Mouse (Mus musculus) hematopoietic stem cell, adult 5-6 weeks (primary cell): ENCODE data around the gene Gm1113. TPM values are rescaled to one million over a fixed set of nuclear protein-coding genes. Genes with fewer than 3 reads are reported as not detected.
A peak's percentile ranks its signal among the peaks of the same experiment; 100 is the strongest.

Experiments used
- ATAC-seq, 2 experiments: fragments of 125-278 bp in 1 of 2; replicated peaks in 1 of 2; 2 replicates each; pipeline ENCODE4 v1.8.0; 2016 to 2017; ENCODE audit warnings: inconsistent platforms in 2 of 2, mild to moderate bottlenecking in 2 of 2, moderate number of reproducible peaks in 2 of 2, low read depth in 1 of 2, moderate TSS enrichment in 1 of 2; ENCODE audit not compliant: low FRiP score in 2 of 2, poor library complexity in 2 of 2, severe bottlenecking in 2 of 2, insufficient read depth in 1 of 2, low TSS enrichment in 1 of 2
- total RNA-seq: library from RNA; stranded (forward); fragments of 172-1452, 232-1000 nt; gene quantifications from 2 replicates; pipeline ENCODE4 v1.2.3, GENCODE M21; 2017

The Gm1113 gene
- total RNA-seq, 1 experiment from 2014 or later, result not detected

DNA sequence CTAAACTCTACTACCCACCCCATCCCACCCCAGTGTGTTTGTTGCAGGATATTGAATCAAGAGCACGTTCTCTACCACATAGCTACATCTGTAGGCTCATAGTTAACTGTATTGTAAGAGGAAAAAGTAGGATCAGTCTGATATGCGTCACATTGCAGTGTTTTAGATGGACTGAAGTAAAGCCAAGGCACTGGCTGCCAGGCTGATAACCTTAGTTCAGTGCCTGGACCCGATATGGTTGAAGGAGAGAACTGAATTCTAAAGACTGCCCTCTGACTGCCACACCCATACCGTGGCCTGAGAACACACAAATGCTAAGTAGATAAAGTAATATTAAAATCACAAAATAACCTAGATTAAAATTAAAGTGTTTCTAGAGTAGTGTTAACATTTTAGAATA, 17.8 kb upstream of the Gm1113 start:
- ATAC-seq, result no peak

DNA sequence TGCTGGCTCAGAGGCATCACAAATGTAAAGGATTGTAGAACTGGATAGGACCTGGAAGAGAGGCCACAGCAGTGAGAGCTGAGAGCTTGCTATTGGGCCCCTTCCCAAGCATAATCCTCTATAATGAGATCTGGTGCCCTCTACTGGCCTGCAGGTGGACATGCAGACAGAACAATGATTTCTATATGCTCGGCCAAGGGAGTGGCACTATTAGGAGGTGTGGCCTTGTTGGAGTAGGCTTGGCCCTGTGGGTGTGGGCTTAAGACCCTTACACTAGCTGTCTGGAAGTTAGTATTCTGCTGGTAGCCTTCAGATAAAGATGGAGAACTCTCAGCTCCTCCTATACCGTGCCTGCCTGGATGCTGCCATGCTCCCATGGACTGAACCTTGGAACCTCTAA, 17.0 kb upstream of the Gm1113 start:
- peak; percentile 95 to 99 for ATAC-seq

DNA sequence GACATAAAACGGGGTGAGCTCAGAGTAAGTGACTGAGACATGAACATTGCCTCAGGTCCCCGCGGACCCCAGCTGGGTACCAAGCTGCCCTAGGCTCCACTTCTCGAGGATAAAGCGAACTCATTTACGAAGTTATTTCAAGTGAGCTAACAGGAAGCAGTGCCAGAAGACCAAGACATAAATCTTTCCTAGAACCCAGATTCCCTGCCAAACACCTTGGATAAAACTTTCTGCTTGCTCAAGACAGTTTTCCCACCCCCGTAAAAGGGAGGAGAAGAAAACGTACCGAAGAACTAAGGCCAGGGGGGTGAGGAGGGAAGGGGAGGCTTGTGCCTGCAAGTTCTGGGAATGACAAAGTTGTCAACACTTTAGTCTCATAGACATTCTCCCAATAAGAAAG, 15.2 kb upstream of the Gm1113 start:
- ATAC-seq, result no peak

DNA sequence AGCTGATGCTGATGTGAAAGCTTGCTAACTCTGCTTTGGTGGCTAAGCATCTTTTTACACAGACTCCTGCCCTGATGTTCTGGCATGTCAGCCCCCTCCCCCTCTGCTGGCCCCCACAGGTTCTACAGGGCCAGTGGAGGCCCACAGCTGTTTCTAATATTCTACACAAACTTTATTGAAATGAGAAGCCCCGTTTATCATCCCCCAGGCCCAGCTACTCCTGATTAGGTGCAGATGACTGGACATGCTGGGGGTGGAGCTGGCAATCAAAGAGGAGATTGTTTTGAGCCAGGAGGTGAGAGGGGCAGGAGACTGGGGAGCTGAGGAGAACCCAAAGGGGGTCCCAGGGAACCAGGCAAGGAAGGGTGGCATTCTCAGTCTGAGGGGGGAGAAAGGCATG, 11.7 kb upstream of the Gm1113 start:
- ATAC-seq, result no peak

DNA sequence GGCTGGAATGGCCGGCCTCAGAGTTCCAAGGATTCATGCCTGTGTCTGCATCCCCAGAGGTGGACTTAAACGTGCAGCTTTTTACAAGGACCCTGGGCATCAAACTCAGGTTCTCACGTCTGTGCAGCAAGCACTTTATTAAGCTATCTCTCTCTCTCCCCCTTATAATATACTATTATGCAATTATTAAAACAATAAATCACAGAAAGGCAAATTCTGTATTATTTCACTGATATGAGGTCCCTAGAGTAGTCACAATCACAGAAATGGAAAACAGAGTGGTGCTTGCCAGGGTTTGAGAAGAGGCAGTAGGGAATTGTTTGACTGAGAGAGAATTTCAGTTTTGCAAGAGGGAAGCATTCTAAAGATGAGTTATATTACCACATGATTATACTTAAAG, 11.1 kb upstream of the Gm1113 start:
- ATAC-seq, result no peak

DNA sequence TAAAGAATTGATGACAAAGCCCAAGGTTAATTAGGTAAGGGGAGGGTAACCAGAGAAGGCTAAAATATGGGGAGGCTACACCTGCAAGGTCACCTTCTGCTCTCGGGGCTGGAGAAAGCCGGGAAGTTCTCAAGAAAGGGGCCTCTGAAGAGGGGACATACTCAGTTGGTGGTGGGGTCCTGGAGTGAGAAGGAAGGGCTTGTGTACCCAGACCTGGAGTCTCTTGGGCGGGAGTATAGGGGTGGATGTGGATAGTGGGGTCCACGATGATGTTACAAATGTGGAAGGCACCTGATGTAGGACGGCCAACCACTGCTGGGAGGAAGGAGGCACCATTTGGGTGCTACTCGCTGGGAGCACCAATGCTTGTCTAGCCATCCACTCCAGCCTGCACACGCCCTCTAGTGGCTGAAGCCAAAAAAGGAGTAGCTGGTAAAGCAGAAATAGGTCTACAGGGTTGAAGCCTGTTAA, 5.9 kb upstream of the Gm1113 start:
- ATAC-seq, result peak; percentile 85 to 89

DNA sequence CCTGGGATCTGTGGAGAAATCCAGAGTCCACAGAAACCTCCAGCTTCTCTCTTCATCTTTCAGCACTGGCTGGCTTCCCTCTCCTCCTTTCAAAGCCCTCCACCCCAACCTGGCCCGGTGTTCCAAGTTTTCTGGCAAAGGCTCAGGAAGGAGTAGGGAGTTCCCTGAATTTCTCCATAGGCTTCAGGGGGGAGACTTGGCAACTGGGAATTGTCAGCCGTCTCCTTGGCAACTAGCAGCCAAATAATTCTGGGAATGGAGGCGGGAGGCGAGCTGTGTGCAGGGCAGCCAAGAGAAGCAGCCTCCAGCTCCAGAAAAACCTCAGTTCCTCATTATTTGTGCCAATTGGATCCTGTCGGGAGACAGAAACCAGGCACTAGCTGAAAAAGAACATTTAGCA, 5.5 kb upstream of the Gm1113 start:
- no peak for ATAC-seq

DNA sequence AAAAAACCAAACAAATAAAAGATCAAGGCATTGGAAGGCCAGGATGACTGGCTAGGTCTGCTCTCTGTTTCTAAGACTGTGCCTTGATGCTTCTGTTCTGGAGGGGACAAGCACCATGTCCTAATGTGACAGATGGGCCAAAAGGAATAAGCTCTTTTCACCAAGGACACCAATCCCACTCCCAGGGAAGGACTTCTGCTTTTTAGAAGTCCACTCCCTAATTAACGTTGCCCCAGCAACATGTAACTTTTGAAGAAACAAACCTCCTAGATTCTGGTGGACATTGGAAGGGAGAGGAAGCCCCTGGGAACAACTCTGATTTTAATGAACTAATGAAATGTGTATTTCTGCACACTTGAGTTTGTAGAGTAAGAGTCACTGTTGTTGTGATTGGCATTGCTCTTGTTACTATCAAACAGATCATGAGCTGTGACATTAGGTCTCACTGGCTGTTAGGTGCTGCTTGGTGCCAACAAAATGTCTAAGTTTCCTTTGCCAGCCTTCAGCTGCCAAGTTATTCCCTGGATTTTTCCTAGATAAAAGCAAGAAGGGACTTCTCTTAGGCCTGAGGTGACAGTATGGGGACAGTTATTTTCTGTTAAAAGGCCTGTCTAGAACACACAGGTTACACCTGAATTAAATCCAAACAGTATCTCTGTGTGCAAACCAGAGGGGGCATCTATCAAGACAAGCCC, 4.9 kb upstream of the Gm1113 start:
- no peak for ATAC-seq

DNA sequence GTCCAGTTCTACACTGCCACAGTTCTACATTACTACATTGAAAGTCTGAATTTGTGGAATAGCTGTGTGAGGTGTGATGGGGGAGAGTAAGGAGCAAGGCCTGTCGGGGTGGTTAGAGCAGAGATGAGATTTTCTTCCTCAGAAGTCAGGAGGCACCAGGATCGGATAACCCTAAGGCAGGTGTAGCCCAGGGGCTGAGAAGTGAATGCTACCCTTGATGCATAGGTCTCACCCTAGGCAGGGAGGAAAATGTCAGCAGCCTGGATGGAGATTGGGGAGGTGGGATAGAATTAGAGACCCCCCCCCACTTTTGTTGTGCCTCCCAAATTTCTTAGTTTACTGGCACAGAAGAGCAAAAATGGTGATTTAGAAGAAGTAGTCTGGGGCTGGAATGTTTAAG, 4.2 kb upstream of the Gm1113 start:
- no peak for ATAC-seq

DNA sequence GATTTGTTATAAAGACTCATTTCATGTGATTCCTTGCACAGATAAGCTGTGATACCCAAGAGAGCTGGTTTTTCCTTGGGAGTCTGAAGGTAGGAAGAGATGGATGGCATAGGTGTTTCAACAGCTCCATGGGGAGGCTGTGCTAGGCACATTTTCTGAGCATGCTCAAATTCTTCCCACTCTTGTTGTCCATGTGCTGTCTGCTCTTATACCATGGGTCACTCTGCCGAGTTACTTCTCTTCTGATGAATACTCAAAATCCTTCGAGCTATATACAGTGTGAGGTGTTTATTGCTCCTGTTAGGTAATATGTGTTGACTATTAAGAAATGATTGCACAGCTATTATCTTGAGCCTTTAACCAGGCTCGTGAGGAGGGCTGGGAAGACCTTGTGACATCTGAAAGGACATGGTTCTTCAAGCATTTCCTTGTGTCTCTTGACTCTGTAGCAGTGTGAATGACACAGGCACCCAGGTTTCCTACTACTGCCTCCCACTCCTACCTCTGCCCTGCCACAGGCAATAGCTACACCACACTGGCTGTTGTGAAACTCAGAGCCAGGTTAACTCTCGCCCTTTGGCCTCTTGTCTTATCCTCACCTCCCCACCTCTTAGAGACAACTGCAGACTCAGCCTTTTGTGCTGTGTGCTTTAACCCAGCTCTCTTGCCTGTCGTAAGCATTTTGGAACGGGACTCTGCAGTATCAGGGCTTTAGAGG, 2.7 kb upstream of the Gm1113 start:
- ATAC-seq, result no peak

DNA sequence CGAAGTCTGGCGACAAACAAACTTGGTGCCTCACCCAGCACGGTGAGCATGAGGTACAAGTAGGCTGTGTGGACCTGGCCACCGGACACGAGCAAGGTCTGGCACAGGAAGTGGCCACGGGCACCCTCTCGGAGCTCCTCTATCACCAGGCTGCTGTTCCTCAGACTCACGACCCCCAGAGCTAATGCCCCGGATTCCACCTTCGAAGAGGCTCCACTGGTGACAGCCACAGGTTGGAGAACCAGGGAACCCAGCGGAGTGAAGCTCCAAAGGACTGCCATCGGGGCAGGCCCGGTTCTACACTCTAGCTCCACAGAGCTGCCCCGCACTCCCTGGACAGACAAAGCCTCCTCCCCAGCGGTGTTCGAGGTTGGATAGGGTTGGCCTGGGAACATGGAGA, 1.4 kb downstream of the Gm1113 start:
- ATAC-seq, result no peak

DNA sequence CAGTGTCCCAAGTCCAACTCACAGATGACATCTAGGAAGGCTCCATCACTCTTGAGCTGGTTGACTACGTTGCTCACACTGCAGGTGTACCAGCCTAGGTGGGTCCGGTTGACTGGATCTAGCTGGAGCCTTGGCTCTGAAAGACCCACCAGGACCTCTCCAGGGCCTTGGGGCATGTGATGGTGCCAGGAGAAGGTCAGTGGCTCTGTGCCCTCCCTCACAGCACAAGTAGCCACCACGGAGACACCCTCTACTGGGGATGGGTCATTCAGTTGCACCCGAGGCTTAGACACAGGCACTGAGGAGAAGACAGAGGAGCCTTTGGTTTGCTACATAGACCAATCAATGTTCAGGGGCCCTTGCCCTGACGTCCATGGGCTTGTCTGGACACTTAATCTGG, 1.9 kb downstream of the Gm1113 start:
- no peak for ATAC-seq

DNA sequence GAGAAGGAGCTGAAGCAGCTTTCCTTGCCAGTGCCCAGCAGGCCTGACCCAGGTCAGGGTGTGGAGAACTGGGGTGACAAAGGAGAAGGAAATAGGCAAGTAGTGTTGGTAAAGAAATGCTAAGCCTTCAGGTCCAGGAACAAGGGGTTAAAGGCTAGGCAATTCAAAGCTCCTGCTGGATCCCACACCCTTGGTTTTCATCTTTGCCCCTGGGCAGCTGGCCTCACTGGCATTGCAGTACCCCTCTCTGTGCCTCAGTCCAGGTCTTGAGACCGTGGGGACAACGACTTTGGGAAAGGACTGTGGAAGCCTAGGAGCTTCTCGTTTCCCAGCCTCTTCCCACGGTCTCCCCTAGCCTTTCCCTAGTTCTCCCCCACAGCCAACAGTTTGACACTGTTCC, 4.2 kb downstream of the Gm1113 start:
- no peak for ATAC-seq

DNA sequence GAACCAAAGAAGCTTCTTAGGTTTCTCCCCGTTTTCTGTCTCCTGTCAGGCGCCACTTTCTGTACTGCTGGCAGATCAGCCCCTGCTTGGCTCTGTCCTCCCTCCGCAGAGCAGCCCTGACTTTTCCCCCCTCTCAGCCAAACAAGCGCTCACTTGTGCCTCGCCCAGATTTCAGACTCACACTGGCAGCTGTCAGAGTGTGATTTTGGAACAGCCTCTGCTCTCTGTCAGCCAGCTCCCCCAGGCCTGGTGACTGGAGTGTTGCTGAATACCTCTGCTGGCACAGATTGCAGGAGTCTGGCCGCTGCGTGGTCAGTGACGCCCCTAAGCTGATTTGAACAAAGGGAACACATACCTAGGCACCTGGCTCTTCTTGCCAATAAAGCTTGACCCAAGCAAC, 9.8 kb downstream of the Gm1113 start:
- no peak for ATAC-seq

DNA sequence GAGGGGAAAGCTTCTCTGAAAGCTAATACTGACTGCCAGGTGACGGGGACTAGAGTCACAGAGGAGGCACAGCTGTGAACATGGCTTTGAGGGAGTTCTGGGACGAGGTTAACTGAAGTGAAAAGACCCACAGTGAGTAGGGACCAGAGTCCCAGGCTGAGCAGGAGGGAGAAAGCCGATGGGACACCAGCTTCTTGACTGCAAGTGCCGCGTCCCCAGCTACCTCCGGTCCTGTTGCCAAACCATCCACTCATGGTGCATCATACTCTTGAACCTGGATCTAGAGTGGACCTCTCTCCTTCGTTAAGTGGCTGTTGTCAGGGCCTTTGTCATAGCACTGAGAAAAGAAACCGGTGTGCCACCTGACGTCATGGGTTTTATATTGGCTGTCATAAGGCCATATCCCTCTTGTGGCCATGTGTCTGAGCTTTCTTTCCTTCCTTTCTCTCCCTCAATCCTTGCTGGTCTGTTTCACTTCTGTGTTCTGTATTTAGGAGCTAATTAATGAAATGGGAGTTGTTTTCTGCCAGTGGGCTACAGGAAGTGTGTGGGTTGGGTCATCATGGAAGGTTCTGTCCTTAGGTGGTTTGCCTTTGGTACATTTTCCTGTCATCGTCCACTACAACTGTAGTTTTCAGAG, 15.6 kb downstream of the Gm1113 start:
- no peak for ATAC-seq

DNA sequence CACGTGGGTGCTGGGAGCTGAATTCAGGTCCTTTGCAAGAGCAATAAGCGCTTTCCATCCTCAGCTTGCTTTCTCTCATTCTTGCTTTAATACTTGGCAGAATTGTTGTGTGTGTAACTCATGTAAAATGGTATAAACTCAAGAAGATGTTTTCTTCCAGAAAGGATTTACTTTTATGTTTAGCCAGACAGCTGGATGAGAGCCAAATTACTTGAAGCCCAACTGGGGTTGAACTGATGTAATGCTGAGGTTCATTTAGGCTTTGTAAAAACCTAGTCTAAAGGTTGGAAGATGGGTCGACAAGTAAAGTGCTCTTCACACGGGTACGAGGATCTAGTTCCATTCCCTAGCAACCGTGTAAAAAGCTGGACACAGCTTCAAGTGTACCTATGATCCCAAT, 18.1 kb downstream of the Gm1113 start:
- ATAC-seq, result no peak

DNA sequence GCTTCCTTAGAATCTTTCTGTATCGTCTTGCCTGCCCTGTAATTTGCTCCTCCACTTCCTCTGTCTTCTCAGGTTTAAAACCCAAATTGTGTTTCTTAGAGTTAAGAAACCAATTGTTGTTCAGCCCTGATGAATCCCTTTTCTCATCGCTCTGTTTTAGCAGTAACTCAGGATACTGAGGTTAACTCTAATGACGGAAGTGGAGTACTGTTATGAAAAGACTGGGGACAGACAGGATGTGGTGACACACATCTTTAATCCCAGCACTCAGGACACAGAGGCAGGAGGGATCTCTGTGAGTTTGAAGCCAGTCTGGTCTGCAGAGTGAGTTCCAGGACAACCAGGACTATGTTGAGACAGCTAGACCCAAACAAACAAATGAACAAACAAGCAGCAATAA, 22.6 kb downstream of the Gm1113 start:
- ATAC-seq, result 0 out of 4 replicates have a peak, but pooled peaks of 1 of the 2 experiments have one; percentile 20

DNA sequence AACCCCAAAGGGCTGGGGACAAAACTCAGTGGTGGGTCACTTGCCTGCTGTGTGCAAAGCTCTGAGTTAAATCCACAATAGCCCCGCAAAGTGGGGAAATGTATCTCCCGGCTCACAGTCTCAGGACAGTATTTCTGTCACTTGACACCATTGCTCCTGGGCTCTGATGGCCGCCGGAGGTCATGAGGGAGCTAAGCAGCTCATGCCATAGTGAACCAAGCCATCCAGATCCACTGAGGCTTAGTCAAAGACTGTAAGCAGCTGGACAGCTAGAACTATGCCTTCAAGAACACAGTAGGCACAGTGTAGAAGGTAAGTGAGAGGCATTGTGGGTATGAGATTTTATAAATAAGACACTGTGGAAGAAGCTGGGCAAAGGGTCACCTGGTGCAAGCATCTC, 23.1 kb downstream of the Gm1113 start:
- ATAC-seq, result no peak

DNA sequence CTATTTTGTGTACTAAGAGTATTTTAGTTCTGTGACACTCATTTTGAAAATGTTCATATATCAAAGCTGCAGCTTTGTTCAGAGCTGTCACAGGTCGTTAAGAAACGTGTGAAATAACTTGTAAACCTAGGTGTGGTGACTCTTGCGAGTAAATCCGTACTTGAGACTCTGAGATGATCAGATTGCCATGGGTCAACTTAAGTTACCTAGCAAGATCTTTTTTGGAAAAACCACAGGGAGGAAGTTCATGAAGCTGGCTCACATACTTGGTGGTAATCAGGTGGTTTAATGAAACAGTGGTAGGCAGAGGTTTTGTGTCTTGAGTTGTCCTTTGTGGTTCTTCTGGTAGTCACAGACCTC, 24.4 kb downstream of the Gm1113 start:
- ATAC-seq, result no peak
